Mouse (Mus musculus): ENCODE measurements around the gene Tshz2. TPM values are rescaled to one million over a fixed set of nuclear protein-coding genes. Genes with fewer than 3 reads are reported as not detected.

The Tshz2 gene
- total RNA-seq, 2 experiments from 2014 or later = 10.3 to 14.8 TPM

- Histone ChIP-seq H3K27ac (no peak overlapping the region), H3K4me3 (no peak overlapping the region)
- peak; percentile 77 for TF ChIP-seq CTCF (IDR thresholded peaks at IDR 0.05)
- intact Hi-C loops (cut with DNase I) = loop anchor here (5.0 kb wide), 2 partner anchors 298 to 1042 kb away; no protein-coding TSS in a partner anchor
- peak; percentile 63 for DNase-seq
Measured at GRCm38 (mm10) chr2:170103852-170104251, 471.0 kb downstream of the Tshz2 start.

GRCm38 (mm10) chr2:170104396-170104795, 471.6 kb downstream of the Tshz2 start:
- no peak overlapping the region for H3K4me3 ChIP-seq
- intact Hi-C loops (cut with DNase I) = loop anchor here (5.0 kb wide), 2 partner anchors 298 to 1042 kb away; no protein-coding TSS in a partner anchor
- no peak for DNase-seq
- no peak for TF ChIP-seq CTCF (IDR thresholded peaks at IDR 0.05)
- H3K27ac ChIP-seq = no peak overlapping the region

GRCm38 (mm10) chr2:170106000-170106399, 473.2 kb downstream of the Tshz2 start:
- Histone ChIP-seq H3K4me3 (no peak overlapping the region), H3K27ac (no peak overlapping the region)
- no peak for DNase-seq
- intact Hi-C loops (cut with DNase I) = no loop called here
- TF ChIP-seq CTCF (IDR thresholded peaks at IDR 0.05) = no peak

- H3K4me3 ChIP-seq = no peak overlapping the region
- TF ChIP-seq CTCF (IDR thresholded peaks at IDR 0.05) = no peak
- no peak overlapping the region for H3K27ac ChIP-seq
- intact Hi-C loops (cut with DNase I) = no loop called here
- no peak for DNase-seq
Measured at GRCm38 (mm10) chr2:170107791-170108190, 475.0 kb downstream of the Tshz2 start.

- TF ChIP-seq CTCF (IDR thresholded peaks at IDR 0.05) = no peak
- no peak for DNase-seq
- intact Hi-C loops (cut with DNase I) = no loop called here
- no peak overlapping the region for H3K27ac ChIP-seq
- no peak overlapping the region for H3K4me3 ChIP-seq
Measured at GRCm38 (mm10) chr2:170109528-170109927, 476.7 kb downstream of the Tshz2 start.

- no peak for TF ChIP-seq CTCF (IDR thresholded peaks at IDR 0.05)
- Histone ChIP-seq H3K27ac (no peak overlapping the region), H3K4me3 (no peak overlapping the region)
- intact Hi-C loops (cut with DNase I) = no loop called here
- no peak for DNase-seq
Measured at GRCm38 (mm10) chr2:170110306-170110705, 477.5 kb downstream of the Tshz2 start.

GRCm38 (mm10) chr2:170116704-170117281, 484.0 kb downstream of the Tshz2 start:
- no peak overlapping the region for H3K4me3 ChIP-seq
- peak; percentile 96 for TF ChIP-seq CTCF (IDR thresholded peaks at IDR 0.05)
- intact Hi-C loops (cut with DNase I) = loop anchor here (1.0 to 5.0 kb wide), 3 partner anchors 203 to 286 kb away; no protein-coding TSS in a partner anchor
- peak; percentile 60 for DNase-seq
- peak overlapping the region; percentile 46; the same call in 1 of the 2 replicates for H3K27ac ChIP-seq

GRCm38 (mm10) chr2:170120139-170121027, 487.6 kb downstream of the Tshz2 start:
- Histone ChIP-seq H3K4me3 (no peak overlapping the region), H3K27ac (peak overlapping the region; percentile 20)
- no peak for TF ChIP-seq CTCF (IDR thresholded peaks at IDR 0.05)
- no peak for DNase-seq
- intact Hi-C loops (cut with DNase I) = no loop called here

Other genes starting within 250 kb of the Tshz2 start
- gene Gm11011, start 45.3 kb upstream of the Tshz2 start, total RNA-seq (2021) = not detected